Mouse (Mus musculus) midbrain, embryonic 16.5 days (tissue): ENCODE data around the gene F13a1. TPM values are rescaled to one million over a fixed set of nuclear protein-coding genes. Genes with fewer than 3 reads are reported as not detected.

ENCODE experiments used
- ATAC-seq: fragments of 200-750 bp; cut with Nextera tagmentation; 2 replicates; pipeline ENCODE4 v1.8.0; 2017; ENCODE audit warnings: moderate TSS enrichment
- H3K27ac ChIP-seq: fragments of 300-500 bp; sonication (generic); 2 replicates; pipeline ENCODE4 v1.5.1; 2014; ENCODE audit warnings: mild to moderate bottlenecking, low read length, mixed read lengths
- H3K27me3 ChIP-seq: fragments of 300-500 bp; sonication (generic); 2 replicates; pipeline ENCODE4 v1.6.1; 2014; ENCODE audit warnings: low read depth, low read length, mixed read lengths; ENCODE audit not compliant: control insufficient read depth, insufficient read depth
- H3K36me3 ChIP-seq: fragments of 300-500 bp; sonication (generic); 2 replicates; pipeline ENCODE4 v1.6.1; 2014; ENCODE audit warnings: mild to moderate bottlenecking, low read length, moderate library complexity, mixed read lengths; ENCODE audit not compliant: control insufficient read depth, insufficient read depth
- H3K4me1 ChIP-seq: fragments of 300-500 bp; sonication (generic); 2 replicates; pipeline ENCODE4 v1.6.1; 2014; ENCODE audit warnings: mild to moderate bottlenecking, low read length, mixed read lengths; ENCODE audit not compliant: control insufficient read depth, insufficient read depth
- H3K4me2 ChIP-seq: fragments of 300-500 bp; sonication (generic); 2 replicates; pipeline ENCODE4 v1.6.1; 2014; ENCODE audit warnings: mild to moderate bottlenecking, low read length, mixed read lengths
- H3K4me3 ChIP-seq: fragments of 300-500 bp; sonication (generic); 2 replicates; pipeline ENCODE4 v1.5.1; 2014; ENCODE audit warnings: low read depth, mild to moderate bottlenecking, low read length, moderate library complexity, mixed read lengths
- H3K9ac ChIP-seq: fragments of 300-500 bp; sonication (generic); 2 replicates; pipeline ENCODE4 v1.6.1; 2014; ENCODE audit warnings: low read depth, low read length, mixed read lengths
- H3K9me3 ChIP-seq: fragments of 300-500 bp; sonication (generic); replicated peaks from 2 replicates; pipeline ENCODE4 v1.6.1; 2014; ENCODE audit warnings: mild to moderate bottlenecking, low read length, mixed read lengths; ENCODE audit not compliant: control insufficient read depth, poor library complexity, severe bottlenecking
- WGBS: fragments of 180-500 bp; shearing (Covaris S2); extraction: QIAGEN DNeasy Blood & Tissue Kit; methylation state at CpG from one replicate; pipeline ENCODE4 v1.1.7; 2014; 5-methylcytosine and 5-hydroxymethylcytosine counted together
- polyA plus RNA-seq: library from polyadenylated mRNA; unstranded; fragments of >200 nt; fragmentation: Nextera tagmentation; extraction: Ambion mirVana; gene quantifications from 2 replicates; pipeline ENCODE4 v1.2.1, GENCODE M21; 2015

Gene F13a1
- polyA plus RNA-seq, 1 experiment from 2014 or later, result 16.4 TPM

GRCm38 (mm10) chr13:37049018-37049417 lies 1.0 kb downstream of the F13a1 start:
- no peaks in the 10 kb centered on the region for H3K27me3 ChIP-seq
- no peak overlapping the region for H3K27ac ChIP-seq
- no peak overlapping the region for H3K9ac ChIP-seq
- no peaks in the 10 kb centered on the region for H3K36me3 ChIP-seq
- H3K4me3 ChIP-seq, result no peak overlapping the region
- 71% methylated on average over 6 of the region's 6 CpGs for WGBS
- no peak overlapping the region for H3K4me2 ChIP-seq
- H3K4me1 ChIP-seq, result no peaks in the 10 kb centered on the region
- no peak for ATAC-seq
- H3K9me3 ChIP-seq, result no peaks in the 10 kb centered on the region; the same call in 1 of the 2 replicates

- 85% methylated on average over 3 of the region's 3 CpGs for WGBS
- no peak for ATAC-seq
- H3K4me1 ChIP-seq, result no peaks in the 10 kb centered on the region
Observed at GRCm38 (mm10) chr13:37045005-37045404, 5.0 kb downstream of the F13a1 start.

GRCm38 (mm10) chr13:37034745-37035144 lies 15.3 kb downstream of the F13a1 start:
- no peak overlapping the region for H3K27ac ChIP-seq
- 70% methylated on average over 3 of the region's 3 CpGs for WGBS
- H3K27me3 ChIP-seq, result no peaks in the 10 kb centered on the region
- no peaks in the 10 kb centered on the region for H3K36me3 ChIP-seq
- H3K9ac ChIP-seq, result no peak overlapping the region
- H3K4me2 ChIP-seq, result no peak overlapping the region
- H3K4me3 ChIP-seq, result no peak overlapping the region
- H3K9me3 ChIP-seq, result no peaks in the 10 kb centered on the region
- no peaks in the 10 kb centered on the region for H3K4me1 ChIP-seq
- no peak for ATAC-seq

More at GRCm38 (mm10) chr13:37045005-37045404, 5.0 kb downstream of the F13a1 start:
- no peaks in the 10 kb centered on the region for H3K27me3 ChIP-seq
- H3K4me2 ChIP-seq, result no peak overlapping the region
- H3K9me3 ChIP-seq, result no peaks in the 10 kb centered on the region; the same call in 1 of the 2 replicates
- no peak overlapping the region for H3K9ac ChIP-seq
- H3K27ac ChIP-seq, result no peak overlapping the region
- no peaks in the 10 kb centered on the region for H3K36me3 ChIP-seq
- no peak overlapping the region for H3K4me3 ChIP-seq

GRCm38 (mm10) chr13:37025996-37026579 lies 24.0 kb downstream of the F13a1 start:
- H3K9ac ChIP-seq, result no peak overlapping the region
- no peak overlapping the region for H3K27ac ChIP-seq
- no peaks in the 10 kb centered on the region for H3K36me3 ChIP-seq
- H3K4me3 ChIP-seq, result no peak overlapping the region
- 17% methylated on average over 4 of the region's 4 CpGs for WGBS
- H3K27me3 ChIP-seq, result no peaks in the 10 kb centered on the region
- H3K4me2 ChIP-seq, result no peak overlapping the region
- H3K9me3 ChIP-seq, result 0 out of 2 replicates have a peak, but pooled peaks cover 2% of the 10 kb centered on the region
- H3K4me1 ChIP-seq, result no peaks in the 10 kb centered on the region
- ATAC-seq, result peak; percentile 58; the same call in 1 of the 2 replicates

- Histone ChIP-seq H3K4me3 (no peak overlapping the region), H3K9ac (no peak overlapping the region), H3K27ac (no peak overlapping the region), H3K9me3 (no peaks in the 10 kb centered on the region), H3K4me2 (no peak overlapping the region), H3K36me3 (no peaks in the 10 kb centered on the region), H3K4me1 (no peaks in the 10 kb centered on the region), H3K27me3 (no peaks in the 10 kb centered on the region)
- 86% methylated on average over 2 of the region's 2 CpGs for WGBS
- no peak for ATAC-seq
Observed at GRCm38 (mm10) chr13:37021575-37021974, 28.5 kb downstream of the F13a1 start.

- Histone ChIP-seq H3K4me1 (no peaks in the 10 kb centered on the region), H3K27me3 (no peaks in the 10 kb centered on the region), H3K9ac (no peak overlapping the region), H3K4me2 (no peak overlapping the region), H3K27ac (no peak overlapping the region), H3K36me3 (no peaks in the 10 kb centered on the region), H3K9me3 (no peaks in the 10 kb centered on the region), H3K4me3 (no peak overlapping the region)
- ATAC-seq, result no peak
- 89% methylated on average over 5 of the region's 5 CpGs for WGBS
Observed at GRCm38 (mm10) chr13:37010771-37011170, 39.3 kb downstream of the F13a1 start.

- no peak for ATAC-seq
- H3K4me2 ChIP-seq, result no peak overlapping the region
- no peaks in the 10 kb centered on the region for H3K36me3 ChIP-seq
- no peaks in the 10 kb centered on the region for H3K9me3 ChIP-seq
- H3K27ac ChIP-seq, result no peak overlapping the region
- no peaks in the 10 kb centered on the region for H3K4me1 ChIP-seq
- H3K4me3 ChIP-seq, result no peak overlapping the region
- H3K9ac ChIP-seq, result no peak overlapping the region
- H3K27me3 ChIP-seq, result no peaks in the 10 kb centered on the region
Observed at GRCm38 (mm10) chr13:37006224-37006623, 43.8 kb downstream of the F13a1 start.

- Histone ChIP-seq H3K36me3 (no peaks in the 10 kb centered on the region), H3K9me3 (no peaks in the 10 kb centered on the region), H3K4me2 (no peak overlapping the region), H3K27me3 (no peaks in the 10 kb centered on the region), H3K27ac (no peak overlapping the region), H3K4me3 (no peak overlapping the region), H3K4me1 (no peaks in the 10 kb centered on the region), H3K9ac (no peak overlapping the region)
- 85% methylated on average over 6 of the region's 6 CpGs for WGBS
- no peak for ATAC-seq
Observed at GRCm38 (mm10) chr13:36999210-36999705, 50.8 kb downstream of the F13a1 start.

GRCm38 (mm10) chr13:36993593-36993992 lies 56.5 kb downstream of the F13a1 start:
- Histone ChIP-seq H3K4me2 (no peak overlapping the region), H3K27me3 (no peaks in the 10 kb centered on the region), H3K9ac (no peak overlapping the region), H3K36me3 (no peaks in the 10 kb centered on the region), H3K9me3 (no peaks in the 10 kb centered on the region), H3K27ac (no peak overlapping the region), H3K4me1 (no peaks in the 10 kb centered on the region), H3K4me3 (no peak overlapping the region)
- 88% methylated on average over 5 of the region's 5 CpGs for WGBS
- ATAC-seq, result no peak
